Mouse (Mus musculus) embryonic facial prominence, embryonic 15.5 days (tissue): Measurements from ENCODE around the gene Adk. TPM values are rescaled to one million over a fixed set of nuclear protein-coding genes. Genes with fewer than 3 reads are reported as not detected.
"Not testable (repeated sequence)": the region's sequence is repeated elsewhere in the genome, so short reads cannot be mapped to it uniquely, and the experiment has no call there.

Source experiments
- ATAC-seq: fragments of 200-750 bp; cut with Nextera tagmentation; 2 replicates; pipeline ENCODE4 v1.8.0; 2017; ENCODE audit warnings: low read depth, moderate TSS enrichment; ENCODE audit not compliant: insufficient number of reproducible peaks, low FRiP score, low TSS enrichment
- H3K27ac ChIP-seq: fragments of 300-500 bp; sonication (generic); replicated peaks from 2 replicates; pipeline ENCODE4 v1.5.1; 2015; ENCODE audit warnings: mild to moderate bottlenecking, inconsistent platforms
- H3K27me3 ChIP-seq: fragments of 300-500 bp; sonication (generic); 2 replicates; pipeline ENCODE4 v1.6.1; 2015; ENCODE audit warnings: inconsistent platforms
- H3K36me3 ChIP-seq: fragments of 300-500 bp; sonication (generic); 2 replicates; pipeline ENCODE4 v1.6.1; 2015; ENCODE audit warnings: mild to moderate bottlenecking, inconsistent platforms
- H3K4me1 ChIP-seq: fragments of 300-500 bp; sonication (generic); 2 replicates; pipeline ENCODE4 v1.6.1; 2015; ENCODE audit warnings: inconsistent platforms
- H3K4me2 ChIP-seq: fragments of 300-500 bp; sonication (generic); replicated peaks from 2 replicates; pipeline ENCODE4 v1.6.1; 2015; ENCODE audit warnings: mild to moderate bottlenecking, inconsistent platforms
- H3K4me3 ChIP-seq: fragments of 300-500 bp; sonication (generic); replicated peaks from 2 replicates; pipeline ENCODE4 v1.5.1; 2015; ENCODE audit warnings: mild to moderate bottlenecking, inconsistent platforms
- H3K9ac ChIP-seq: fragments of 300-500 bp; sonication (generic); 2 replicates; pipeline ENCODE4 v1.6.1; 2015; ENCODE audit warnings: inconsistent platforms
- H3K9me3 ChIP-seq: fragments of 300-500 bp; sonication (generic); replicated peaks from 2 replicates; pipeline ENCODE4 v1.6.1; 2016; ENCODE audit warnings: inconsistent platforms
- WGBS: fragments of 180-500 bp; shearing (Covaris S2); methylation state at CpG from one replicate; pipeline ENCODE4 v1.1.7; 2015; 5-methylcytosine and 5-hydroxymethylcytosine counted together
- polyA plus RNA-seq: library from polyadenylated mRNA; unstranded; fragments of >200 nt; fragmentation: Nextera tagmentation; extraction: Ambion mirVana; gene quantifications from 2 replicates; pipeline ENCODE4 v1.2.1, GENCODE M21; 2015

The Adk gene
- polyA plus RNA-seq, 1 experiment from 2014 or later, result 139 TPM

DNA sequence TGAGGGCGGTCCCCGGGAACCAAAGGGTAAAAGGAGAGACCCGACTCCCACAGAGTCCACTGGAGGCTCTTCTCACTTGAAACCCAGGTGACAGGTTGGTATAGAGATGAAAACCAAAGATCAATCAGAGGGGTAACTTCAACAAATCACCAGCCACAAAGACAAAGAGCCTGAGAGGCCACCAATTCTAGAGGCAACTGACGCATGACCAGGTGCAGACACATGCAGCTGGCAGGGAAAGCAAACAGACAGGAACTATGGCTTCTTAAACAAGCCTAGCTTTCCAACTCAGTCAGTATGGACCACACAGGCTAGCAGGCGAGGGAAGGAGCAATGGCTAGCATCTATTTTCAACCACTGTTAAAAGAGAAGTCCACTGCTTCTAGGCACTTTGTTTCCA, 418.0 kb downstream of the Adk start:
- no peak for ATAC-seq
- Histone ChIP-seq H3K9ac (no peak overlapping the region), H3K27ac (no peak overlapping the region), H3K4me1 (no peaks in the 10 kb centered on the region), H3K36me3 (no peaks in the 10 kb centered on the region), H3K4me2 (no peak overlapping the region), H3K4me3 (no peak overlapping the region), H3K27me3 (no peaks in the 10 kb centered on the region), H3K9me3 (no peaks in the 10 kb centered on the region)
- 73% methylated on average over 5 of the region's 5 CpGs for WGBS

DNA sequence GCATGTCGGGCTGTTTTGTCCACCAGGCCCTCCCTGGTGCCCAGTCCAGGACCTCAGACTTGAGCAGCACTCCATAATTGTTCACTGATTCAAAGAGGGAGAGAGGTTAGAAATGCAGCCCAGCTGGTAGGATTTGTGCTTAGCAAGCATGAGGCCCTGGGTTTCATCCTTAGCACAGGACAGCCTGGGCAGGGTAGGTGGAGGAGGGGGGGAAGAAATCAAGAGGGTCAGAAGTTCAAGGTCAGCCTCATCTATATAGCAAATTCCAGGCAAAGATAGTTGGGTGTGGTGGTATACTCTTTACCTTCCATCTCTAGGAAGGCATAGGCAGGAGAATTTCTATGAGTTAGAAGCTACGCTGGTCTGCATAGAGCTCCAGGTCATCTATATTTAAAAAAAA, 419.6 kb downstream of the Adk start:
- ATAC-seq, result no peak
- H3K4me2 ChIP-seq, result no peak overlapping the region
- H3K4me1 ChIP-seq, result no peaks in the 10 kb centered on the region

DNA sequence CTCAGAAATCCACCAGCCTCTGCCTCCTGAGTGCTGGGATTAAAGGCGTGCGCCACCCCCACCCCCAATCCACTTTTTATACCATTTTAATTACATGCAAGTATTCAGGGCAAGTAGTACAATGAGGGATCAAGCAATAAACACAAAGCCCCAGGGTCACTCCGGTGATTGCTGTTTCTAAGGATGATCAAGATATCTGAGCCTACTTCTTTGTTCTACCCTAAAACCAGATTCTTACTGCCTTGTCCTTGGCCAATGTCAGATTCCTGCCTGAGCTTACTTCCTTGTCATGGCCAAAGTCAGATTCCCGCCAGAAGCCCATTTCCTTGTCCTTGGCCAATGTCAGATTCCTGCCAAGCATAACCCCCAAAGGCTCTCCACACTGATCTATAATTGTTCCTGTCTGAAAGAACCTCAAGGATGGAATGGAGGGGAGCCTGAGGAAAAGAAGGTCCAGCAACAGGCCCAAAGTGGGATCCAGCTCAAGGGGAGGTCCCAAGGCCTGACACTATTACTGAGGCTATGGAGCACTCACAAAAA, 422.3 kb downstream of the Adk start:
- H3K27me3 ChIP-seq, H3K9me3 ChIP-seq, H3K4me2 ChIP-seq, H3K27ac ChIP-seq, H3K9ac ChIP-seq, H3K4me1 ChIP-seq, H3K36me3 ChIP-seq, H3K4me3 ChIP-seq, ATAC-seq: not testable (repeated sequence)
- 87% methylated on average over 4 of the region's 4 CpGs for WGBS

More for the DNA sequence above, 419.6 kb downstream of the Adk start:
- Histone ChIP-seq H3K27me3 (no peaks in the 10 kb centered on the region), H3K9ac (no peak overlapping the region), H3K27ac (no peak overlapping the region), H3K9me3 (no peaks in the 10 kb centered on the region), H3K4me3 (no peak overlapping the region), H3K36me3 (no peaks in the 10 kb centered on the region)
- WGBS, result 90% methylated on average over 2 of the region's 2 CpGs

DNA sequence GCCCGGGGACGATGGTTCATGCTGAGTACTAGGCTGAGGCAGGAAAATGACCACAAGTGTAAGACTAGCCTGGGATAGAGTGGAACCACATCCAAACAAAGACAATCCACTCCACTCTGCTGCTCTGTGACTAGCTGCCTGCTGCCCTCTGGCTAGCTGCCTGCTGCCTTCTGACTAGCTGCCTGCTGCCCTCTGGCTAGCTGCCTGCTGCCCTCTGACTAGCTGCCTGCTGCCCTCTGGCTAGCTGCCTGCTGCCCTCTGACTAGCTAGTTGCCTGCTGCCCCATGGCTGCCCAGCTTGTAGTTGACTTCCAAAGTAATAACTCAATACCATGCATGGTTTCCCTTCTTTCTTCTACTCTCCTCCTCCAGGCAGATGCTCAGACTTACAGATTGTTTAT, 424.8 kb downstream of the Adk start:
- no peaks in the 10 kb centered on the region for H3K4me1 ChIP-seq
- no peak overlapping the region for H3K27ac ChIP-seq
- H3K4me3 ChIP-seq, result no peak overlapping the region
- no peaks in the 10 kb centered on the region for H3K36me3 ChIP-seq
- no peak overlapping the region for H3K4me2 ChIP-seq
- H3K27me3 ChIP-seq, result no peaks in the 10 kb centered on the region
- no peak for ATAC-seq
- WGBS, result 84% methylated on average over 2 of the region's 2 CpGs
- no peak overlapping the region for H3K9ac ChIP-seq
- no peaks in the 10 kb centered on the region for H3K9me3 ChIP-seq

DNA sequence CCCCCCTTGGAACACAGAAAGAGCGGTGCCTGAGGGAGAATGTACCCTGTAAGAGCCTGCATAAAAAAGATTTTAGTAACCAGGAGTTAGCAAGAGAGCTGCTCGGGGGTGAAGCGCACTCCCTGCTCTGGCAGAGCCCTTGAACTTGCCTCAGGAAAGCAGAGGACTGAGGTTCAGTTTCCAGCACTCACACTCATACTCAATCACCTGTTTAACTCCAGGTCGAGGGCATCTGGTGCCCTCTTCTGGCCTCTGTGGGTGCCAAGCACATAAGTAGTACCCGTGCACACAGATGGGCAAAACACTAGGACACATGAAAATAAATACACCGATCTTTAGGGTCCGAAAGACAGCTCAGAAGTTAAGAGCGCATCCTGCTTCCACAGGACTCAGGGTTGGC, 427.2 kb downstream of the Adk start:
- Histone ChIP-seq H3K4me3 (no peak overlapping the region), H3K27me3 (no peaks in the 10 kb centered on the region), H3K36me3 (no peaks in the 10 kb centered on the region), H3K4me1 (no peaks in the 10 kb centered on the region), H3K4me2 (no peak overlapping the region), H3K27ac (no peak overlapping the region), H3K9ac (no peak overlapping the region), H3K9me3 (no peaks in the 10 kb centered on the region)
- no peak for ATAC-seq
- WGBS, result 94% methylated on average over 8 of the region's 8 CpGs

DNA sequence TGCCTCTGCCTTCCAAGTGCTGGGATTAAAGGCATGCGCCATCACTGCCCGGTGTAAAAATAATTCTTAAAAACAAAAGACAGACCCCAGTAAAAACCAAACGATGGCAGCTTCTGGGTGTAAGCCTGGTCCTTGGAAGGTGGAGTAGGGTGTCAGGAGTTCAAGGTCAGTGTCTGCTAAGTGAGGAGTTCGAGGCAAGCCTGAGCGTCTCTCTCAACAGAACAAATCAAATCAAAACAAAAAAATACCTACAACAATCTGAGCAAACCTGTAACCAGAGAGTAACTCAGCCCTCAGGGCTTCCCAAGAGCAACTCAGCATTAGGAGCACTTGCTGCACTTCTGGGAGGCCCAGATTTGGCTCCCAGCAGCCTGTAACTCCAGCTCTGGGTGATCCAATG, 427.8 kb downstream of the Adk start:
- H3K36me3 ChIP-seq, result no peaks in the 10 kb centered on the region
- H3K4me1 ChIP-seq, result no peaks in the 10 kb centered on the region
- H3K27me3 ChIP-seq, result no peaks in the 10 kb centered on the region
- ATAC-seq, result no peak
- H3K4me3 ChIP-seq, result no peak overlapping the region
- H3K4me2 ChIP-seq, result no peak overlapping the region
- no peak overlapping the region for H3K27ac ChIP-seq
- WGBS, result 83% methylated on average over 5 of the region's 5 CpGs
- no peaks in the 10 kb centered on the region for H3K9me3 ChIP-seq
- H3K9ac ChIP-seq, result no peak overlapping the region

DNA sequence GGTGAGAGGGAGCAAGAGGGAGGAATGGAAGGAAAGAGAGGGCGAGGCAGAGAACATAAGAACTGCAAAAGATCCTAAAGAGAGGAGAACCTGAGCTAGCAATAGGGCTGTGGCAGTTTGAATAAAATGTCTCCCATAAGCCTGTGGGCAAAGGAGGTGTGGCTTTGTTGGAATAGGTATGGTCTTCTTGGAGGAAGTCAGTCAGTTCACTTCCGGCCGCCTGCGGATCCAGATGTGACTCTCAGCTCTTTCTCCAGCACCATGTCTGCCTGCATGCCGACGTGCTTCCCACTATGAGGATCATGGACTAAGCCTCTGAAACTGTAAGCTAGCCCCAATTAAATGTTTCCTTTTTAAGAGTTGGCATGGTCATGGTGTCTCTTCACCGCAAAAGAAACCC, 428.9 kb downstream of the Adk start, which contains the start of gene Kat6b:
Kat6b (plus strand) TSS at position 204 of the 400 bp plus-strand sequence.
- H3K27me3 ChIP-seq, result no peaks in the 10 kb centered on the region
- no peak within 1 kb of the TSS for H3K4me2 ChIP-seq
- no peaks in the 10 kb centered on the region for H3K9me3 ChIP-seq
- H3K4me1 ChIP-seq, result no peaks in the 10 kb centered on the region
- ATAC-seq, result no peak
- no peak within 1 kb of the TSS for H3K4me3 ChIP-seq
- no peak within 1 kb of the TSS for H3K27ac ChIP-seq
- 92% methylated on average over 7 of the region's 7 CpGs for WGBS
- H3K36me3 ChIP-seq, result no peaks in the 10 kb centered on the region
- H3K9ac ChIP-seq, result no peak within 1 kb of the TSS

DNA sequence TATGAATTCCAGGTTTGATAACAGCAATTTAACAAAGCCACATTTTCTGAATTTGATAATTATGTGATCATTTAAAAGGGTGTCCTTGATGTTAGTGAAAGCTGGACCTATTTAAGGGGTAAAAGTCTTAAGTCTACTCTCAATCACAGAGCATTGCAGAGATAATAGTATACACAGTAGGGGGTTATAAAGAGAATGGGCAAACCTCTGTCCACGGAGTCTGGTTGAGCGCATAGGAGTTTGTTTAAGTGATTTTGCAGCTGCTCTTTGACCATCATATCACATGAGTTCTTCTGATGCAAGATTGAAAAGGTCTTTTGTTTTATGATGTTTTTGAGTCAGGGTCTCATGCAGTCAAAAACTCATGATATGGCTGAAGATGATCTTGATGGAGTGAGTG, 431.8 kb downstream of the Adk start:
- no peak for ATAC-seq
- H3K27ac ChIP-seq, result no peak overlapping the region
- no peak overlapping the region for H3K4me3 ChIP-seq
- H3K4me2 ChIP-seq, result no peak overlapping the region
- H3K9me3 ChIP-seq, result no peaks in the 10 kb centered on the region
- no peaks in the 10 kb centered on the region for H3K27me3 ChIP-seq
- H3K4me1 ChIP-seq, result no peaks in the 10 kb centered on the region
- no peaks in the 10 kb centered on the region for H3K36me3 ChIP-seq
- WGBS, result 83% methylated on average over 2 of the region's 2 CpGs
- H3K9ac ChIP-seq, result no peak overlapping the region

DNA sequence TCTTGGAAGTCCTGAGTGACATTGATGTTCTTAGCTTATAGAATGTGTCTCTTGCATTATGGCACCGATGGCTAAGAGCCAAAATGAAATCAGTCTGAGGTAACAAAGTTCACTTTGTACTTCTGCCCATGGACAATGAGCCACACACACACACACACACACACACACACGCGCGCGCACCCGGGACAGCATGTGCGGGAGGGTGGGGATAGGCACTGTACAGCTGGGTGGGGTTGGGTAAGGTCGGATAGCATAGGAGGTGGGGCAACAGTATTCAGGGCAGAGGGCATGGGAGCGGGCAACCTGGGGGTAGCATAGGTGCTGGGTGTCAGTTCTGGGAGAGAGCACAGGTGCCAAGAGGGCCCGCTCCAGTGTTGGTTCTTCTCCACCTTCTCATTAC, 432.3 kb downstream of the Adk start:
- Histone ChIP-seq H3K9ac (no peak overlapping the region), H3K9me3 (no peaks in the 10 kb centered on the region), H3K27ac (no peak overlapping the region), H3K4me1 (no peaks in the 10 kb centered on the region), H3K27me3 (no peaks in the 10 kb centered on the region), H3K36me3 (no peaks in the 10 kb centered on the region), H3K4me3 (no peak overlapping the region), H3K4me2 (no peak overlapping the region)
- 91% methylated on average over 10 of the region's 10 CpGs for WGBS
- ATAC-seq, result no peak

DNA sequence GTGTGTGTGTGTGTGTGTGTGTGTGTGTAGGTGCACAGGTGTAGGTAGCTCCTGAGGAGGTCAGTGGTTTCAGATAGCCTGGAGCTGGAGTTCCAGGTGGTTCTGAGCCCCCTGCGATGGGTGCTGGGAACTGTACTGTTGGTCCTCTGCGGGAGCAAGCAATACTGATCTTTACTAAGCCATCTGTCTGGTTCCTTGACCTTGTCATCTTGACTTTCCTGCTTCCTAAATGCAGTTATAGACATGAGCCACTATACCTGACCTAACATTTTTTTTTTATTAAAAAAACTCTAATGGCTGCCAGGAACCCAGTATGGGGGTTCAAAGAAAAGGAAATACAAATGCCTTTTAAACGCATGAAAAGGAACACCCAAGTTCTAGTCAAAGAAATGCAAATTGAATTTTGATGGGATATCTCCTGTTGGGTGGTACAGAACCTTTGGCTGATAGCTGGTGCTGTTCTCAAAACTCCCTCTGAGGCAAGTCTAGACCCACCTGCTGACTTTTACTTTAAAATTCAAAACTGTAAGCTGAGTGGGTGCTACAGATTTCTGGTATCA, 433.7 kb downstream of the Adk start:
- WGBS, result 87% methylated on average over 3 of the region's 3 CpGs
- ATAC-seq, result no peak

DNA sequence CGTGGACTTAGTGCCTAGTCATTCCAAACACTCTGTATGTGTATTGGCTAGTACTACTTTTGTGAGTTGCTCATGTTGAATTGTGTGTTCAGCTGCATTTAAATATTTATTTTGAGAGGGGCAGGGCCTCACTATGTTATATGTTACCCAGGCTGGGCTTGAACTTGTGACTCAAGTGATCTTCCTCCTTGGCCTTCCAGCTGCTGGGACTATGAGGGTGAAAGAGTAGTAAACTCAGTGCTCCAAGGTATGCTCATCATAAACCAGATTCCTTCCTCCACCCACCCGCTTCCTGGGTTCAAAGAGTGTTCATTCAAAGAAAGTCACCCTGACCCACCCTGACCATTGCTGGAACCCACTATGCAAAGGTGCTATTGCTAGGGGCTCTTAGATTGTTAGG, 434.8 kb downstream of the Adk start:
- H3K4me1 ChIP-seq, H3K9me3 ChIP-seq, H3K36me3 ChIP-seq, H3K27ac ChIP-seq, H3K27me3 ChIP-seq, H3K4me3 ChIP-seq, H3K4me2 ChIP-seq, ATAC-seq, H3K9ac ChIP-seq: not testable (repeated sequence)
- 97% methylated on average over 2 of the region's 2 CpGs for WGBS

More for the DNA sequence above, 433.7 kb downstream of the Adk start:
- Histone ChIP-seq H3K9ac (no peak overlapping the region), H3K4me3 (no peak overlapping the region), H3K4me2 (no peak overlapping the region), H3K27me3 (no peaks in the 10 kb centered on the region), H3K36me3 (no peaks in the 10 kb centered on the region), H3K27ac (no peak overlapping the region), H3K9me3 (no peaks in the 10 kb centered on the region), H3K4me1 (no peaks in the 10 kb centered on the region)

DNA sequence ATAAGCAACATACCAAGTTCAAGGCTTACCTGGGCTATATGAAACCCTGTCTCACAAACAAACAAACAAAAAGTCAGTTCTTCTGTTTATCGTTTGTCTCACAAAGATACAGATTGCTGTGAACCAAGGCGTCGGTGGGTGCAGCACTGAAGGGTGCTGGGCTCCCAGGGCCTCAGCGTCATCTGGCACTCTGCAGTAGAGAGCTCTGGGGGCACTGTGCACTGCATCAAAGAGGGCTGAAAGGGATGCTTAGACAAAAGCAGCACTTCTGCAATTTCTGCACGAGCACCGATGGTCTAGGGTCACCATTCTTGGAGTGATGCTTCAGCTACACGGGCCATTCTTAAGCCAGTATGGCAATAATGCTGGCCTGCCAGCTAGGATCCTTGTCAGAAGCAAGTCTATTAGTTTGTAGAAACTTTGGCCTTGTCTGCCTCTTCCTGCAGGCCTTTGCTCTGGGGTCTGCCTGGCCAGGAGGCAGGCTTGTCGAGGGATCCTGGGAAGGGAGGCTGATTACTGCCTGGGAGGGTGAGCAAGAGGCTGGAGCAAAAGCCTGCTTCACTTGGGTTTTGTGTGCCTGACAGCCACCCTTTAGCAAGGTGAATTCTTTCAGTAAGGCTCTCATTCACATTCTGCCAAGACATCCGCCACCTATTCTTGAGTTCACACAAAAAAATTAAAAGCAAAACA, 436.2 kb downstream of the Adk start:
- H3K27me3 ChIP-seq, H3K36me3 ChIP-seq, H3K4me1 ChIP-seq, H3K4me3 ChIP-seq, H3K4me2 ChIP-seq, H3K9me3 ChIP-seq, H3K9ac ChIP-seq, H3K27ac ChIP-seq, ATAC-seq: not testable (repeated sequence)
- WGBS, result 73% methylated on average over 8 of the region's 9 CpGs
